Mouse (Mus musculus): ENCODE data around the gene Clec4a2. TPM values are rescaled to one million over a fixed set of nuclear protein-coding genes. Genes with fewer than 3 reads are reported as not detected.

Gene Clec4a2
- polyA plus RNA-seq (2017; shearing (Covaris generic)), result not detected

GRCm38 (mm10) chr6:123106128-123106527 is at the start of gene Clec4a2:
Clec4a2 (plus strand) TSS chr6:123106428.

GRCm38 (mm10) chr6:123172593-123172992 is 66.4 kb downstream of the Clec4a2 start, which contains the start of gene Clec4b2:
Clec4b2 (plus strand) TSS chr6:123172893.

Other genes with a start within 250 kb of the Clec4a2 start
- 59.3 TPM for gene Necap1, start 232.0 kb upstream of the Clec4a2 start, polyA plus RNA-seq (2017; shearing (Covaris generic))
- not detected for gene Clec4a1, start 184.6 kb upstream of the Clec4a2 start, polyA plus RNA-seq (2017; shearing (Covaris generic))
- not detected for gene Clec4a3, start 153.9 kb upstream of the Clec4a2 start, polyA plus RNA-seq (2017; shearing (Covaris generic))
- not detected for gene Clec4a4, start 116.1 kb upstream of the Clec4a2 start, polyA plus RNA-seq (2017; shearing (Covaris generic))
- gene Clec4b1, start 56.5 kb upstream of the Clec4a2 start, polyA plus RNA-seq (2017; shearing (Covaris generic)), result not detected
- not detected for gene Clec4b2, start 66.5 kb downstream of the Clec4a2 start, polyA plus RNA-seq (2017; shearing (Covaris generic))
- not detected for gene Clec4n, start 123.4 kb downstream of the Clec4a2 start, polyA plus RNA-seq (2017; shearing (Covaris generic))
- not detected for gene Clec4d, start 155.7 kb downstream of the Clec4a2 start, polyA plus RNA-seq (2017; shearing (Covaris generic))
- 0.22 TPM for gene Clec4e, start 183.4 kb downstream of the Clec4a2 start, polyA plus RNA-seq (2017; shearing (Covaris generic))
- not detected for gene Vmn2r19, start 201.9 kb downstream of the Clec4a2 start, polyA plus RNA-seq (2017; shearing (Covaris generic))

Data from naive thymus-derived CD4-positive, alpha-beta T cell, adult 5 months (primary cell).